Mouse (Mus musculus) heart, postnatal 0 days (tissue): ENCODE results near the gene Gm16253. TPM values are rescaled to one million over a fixed set of nuclear protein-coding genes. Genes with fewer than 3 reads are reported as not detected.

ENCODE experiments used
- ATAC-seq: fragments of 200-750 bp; cut with Nextera tagmentation; 2 replicates; pipeline ENCODE4 v1.8.0; 2017; ENCODE audit warnings: low read depth, moderate number of reproducible peaks, moderate library complexity; ENCODE audit not compliant: insufficient read depth
- DNase-seq: peaks from one replicate; pipeline ENCODE4 v3.0.0-alpha.2; 2016; ENCODE audit warnings: low spot score
- H3K27ac ChIP-seq: fragments of 300-500 bp; sonication (generic); 2 replicates; pipeline ENCODE4 v1.5.1; 2014; ENCODE audit warnings: low read depth, mild to moderate bottlenecking
- H3K27me3 ChIP-seq: fragments of 300-500 bp; sonication (generic); 2 replicates; pipeline ENCODE4 v1.6.1; 2014; ENCODE audit warnings: low read length, mixed read lengths; ENCODE audit not compliant: control insufficient read depth, insufficient read depth
- H3K36me3 ChIP-seq: fragments of 300-500 bp; sonication (generic); replicated peaks from 2 replicates; pipeline ENCODE4 v1.6.1; 2014; ENCODE audit warnings: low read length, mixed read lengths; ENCODE audit not compliant: control insufficient read depth, insufficient read depth
- H3K4me1 ChIP-seq: fragments of 300-500 bp; sonication (generic); 2 replicates; pipeline ENCODE4 v1.6.1; 2014; ENCODE audit warnings: antibody characterized with exemption; ENCODE audit not compliant: control insufficient read depth, insufficient read depth
- H3K4me2 ChIP-seq: fragments of 300-500 bp; sonication (generic); 2 replicates; pipeline ENCODE4 v1.6.1; 2014; ENCODE audit warnings: low read depth, mild to moderate bottlenecking, low read length, moderate library complexity
- H3K4me3 ChIP-seq: fragments of 300-500 bp; sonication (generic); 2 replicates; pipeline ENCODE4 v1.5.1; 2014; ENCODE audit warnings: low read depth, low read length
- H3K9ac ChIP-seq: fragments of 300-500 bp; sonication (generic); replicated peaks from 2 replicates; pipeline ENCODE4 v1.6.1; 2014; ENCODE audit warnings: low read depth, low read length, mixed read lengths
- H3K9me3 ChIP-seq: fragments of 300-500 bp; sonication (generic); replicated peaks from 2 replicates; pipeline ENCODE4 v1.6.1; 2016; ENCODE audit warnings: low read length; ENCODE audit not compliant: control insufficient read depth
- CTCF ChIP-seq: IDR thresholded peaks from 2 replicates; pipeline ENCODE4 v1.5.1; 2016; ENCODE audit warnings: antibody characterized with exemption, control low read depth, low read depth
- EP300 ChIP-seq: IDR thresholded peaks from 2 replicates; pipeline ENCODE4 v1.6.1; 2016; ENCODE audit warnings: antibody characterized with exemption, low read depth
- WGBS: fragments of 180-500 bp; shearing (Covaris S2); extraction: QIAGEN DNeasy Blood & Tissue Kit; methylation state at CpG from one replicate; pipeline ENCODE4 v1.1.7; 2014; 5-methylcytosine and 5-hydroxymethylcytosine counted together
- polyA plus RNA-seq: library from polyadenylated mRNA; unstranded; fragments of >200 nt; fragmentation: Nextera tagmentation; extraction: Ambion mirVana; gene quantifications from 2 replicates; pipeline ENCODE4 v1.2.1, GENCODE M21; 2015
- total RNA-seq: library from RNA; depleted of rRNA; stranded (reverse); fragments of >200 nt; gene quantifications from 2 replicates; pipeline ENCODE4 v1.2.3, GENCODE M21; 2014; ENCODE audit warnings: low replicate concordance

Gene Gm16253
- total and polyA plus RNA-seq, 2 experiments from 2014 or later: 1.1 TPM; not detected in 1

GRCm38 (mm10) chr3:96576005-96576658 lies 652 bp upstream of the Gm16253 start:
- Histone ChIP-seq H3K36me3 (no peaks in the 10 kb centered on the region), H3K9me3 (no peaks in the 10 kb centered on the region), H3K27me3 (no peaks in the 10 kb centered on the region), H3K27ac (peak overlapping the region; percentile 99), H3K4me2 (peak overlapping the region; percentile 40), H3K4me1 (peaks cover 75% of the 10 kb centered on the region), H3K9ac (peak overlapping the region; percentile 44), H3K4me3 (peak overlapping the region; percentile 6)
- 20% methylated on average over 14 of the region's 14 CpGs for WGBS
- DNase-seq (peak; percentile 88), ATAC-seq (peak; percentile 34)
- TF ChIP-seq EP300 (peak; percentile 1; the same call in 1 of the 2 replicates), CTCF (no peak)

GRCm38 (mm10) chr3:96577566-96577965 lies 782 bp downstream of the Gm16253 start:
- no peak overlapping the region for H3K4me3 ChIP-seq
- 58% methylated on average over 4 of the region's 4 CpGs for WGBS
- peak overlapping the region; percentile 99 for H3K27ac ChIP-seq
- H3K9ac ChIP-seq: peak overlapping the region; percentile 61
- no peak for TF ChIP-seq CTCF
- no peak for TF ChIP-seq EP300
- H3K4me1 ChIP-seq: peaks cover 61% of the 10 kb centered on the region
- H3K27me3 ChIP-seq: no peaks in the 10 kb centered on the region
- H3K36me3 ChIP-seq: no peaks in the 10 kb centered on the region
- H3K9me3 ChIP-seq: no peaks in the 10 kb centered on the region
- DNase-seq (peak; percentile 12), ATAC-seq (no peak)
- H3K4me2 ChIP-seq: peak overlapping the region; percentile 40

- Histone ChIP-seq H3K4me2 (no peak overlapping the region), H3K27me3 (no peaks in the 10 kb centered on the region), H3K9ac (no peak overlapping the region), H3K4me3 (no peak overlapping the region), H3K4me1 (peaks cover 51% of the 10 kb centered on the region), H3K9me3 (no peaks in the 10 kb centered on the region), H3K27ac (peak overlapping the region; percentile 99), H3K36me3 (no peaks in the 10 kb centered on the region)
- peak; percentile 4 for DNase-seq
- ATAC-seq: no peak
- WGBS: 70% methylated on average over 12 of the region's 12 CpGs
- TF ChIP-seq CTCF (no peak), EP300 (no peak)
Measured at GRCm38 (mm10) chr3:96578561-96579238, 1.9 kb downstream of the Gm16253 start.

DNA sequence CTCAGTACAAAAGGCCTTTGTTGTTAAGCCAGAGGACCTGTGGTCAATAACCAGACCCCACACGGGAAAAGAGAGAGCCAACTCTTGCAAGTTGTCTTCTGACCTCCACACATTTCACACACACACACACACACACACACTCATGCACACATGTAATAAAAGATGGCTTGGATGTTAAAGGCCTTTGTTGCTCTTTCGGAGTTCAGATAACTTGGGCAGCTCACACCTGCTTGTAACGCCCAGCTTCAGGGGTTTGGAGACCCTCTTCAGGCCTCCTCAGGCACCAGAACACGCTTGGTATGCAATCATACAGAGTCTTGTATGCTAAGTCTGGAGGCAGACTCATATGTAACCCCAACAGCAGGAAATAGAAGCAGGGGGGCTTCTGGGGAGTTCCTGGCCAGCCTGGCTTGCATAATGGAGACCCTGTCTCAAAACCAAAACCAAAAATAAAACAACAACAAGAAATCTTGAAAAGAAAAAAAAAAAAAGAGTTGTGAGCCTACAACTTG lies 2.5 kb downstream of the Gm16253 start:
- H3K36me3 ChIP-seq: no peaks in the 10 kb centered on the region
- H3K4me2 ChIP-seq: peak overlapping the region; percentile 1; the same call in 1 of the 2 replicates
- ATAC-seq (no peak), DNase-seq (peak; percentile 4)
- no peaks in the 10 kb centered on the region for H3K9me3 ChIP-seq
- no peak overlapping the region for H3K4me3 ChIP-seq
- H3K4me1 ChIP-seq: peaks cover 46% of the 10 kb centered on the region
- whole genome bisulfite sequencing: 76% methylated on average over 4 of the region's 4 CpGs
- no peak for TF ChIP-seq CTCF
- no peak for TF ChIP-seq EP300
- peak overlapping the region; percentile 99 for H3K27ac ChIP-seq
- H3K9ac ChIP-seq: no peak overlapping the region
- no peaks in the 10 kb centered on the region for H3K27me3 ChIP-seq

- ATAC-seq (peak; percentile 12; the same call in 1 of the 2 replicates), DNase-seq (peak; percentile 89)
- Histone ChIP-seq H3K27me3 (no peaks in the 10 kb centered on the region), H3K9me3 (no peaks in the 10 kb centered on the region), H3K4me1 (peaks cover 39% of the 10 kb centered on the region), H3K4me3 (no peak overlapping the region), H3K27ac (peak overlapping the region; percentile 99), H3K36me3 (no peaks in the 10 kb centered on the region), H3K9ac (no peak overlapping the region), H3K4me2 (peak overlapping the region; percentile 46)
- TF ChIP-seq CTCF (peak; percentile 100), EP300 (no peak)
- 8% methylated on average over 15 of the region's 16 CpGs for WGBS
Measured at GRCm38 (mm10) chr3:96579885-96580454, 3.2 kb downstream of the Gm16253 start.
